Mouse (Mus musculus) heart, adult 8-10 months (tissue): ENCODE results near the gene Bcl2l2. TPM values are rescaled to one million over a fixed set of nuclear protein-coding genes. Genes with fewer than 3 reads are reported as not detected.

Experiments used
- DNase-seq: peaks from one replicate; pipeline ENCODE4 v3.0.0; 2022; ENCODE audit warnings: low spot score
- total RNA-seq, 4 experiments: library from RNA; stranded (reverse); gene quantifications; 2 replicates each; pipeline ENCODE4 v1.2.4; 2022

Bcl2l2 gene
- total RNA-seq, 4 experiments from 2014 or later: 44.7 to 52.4 (median 45.5) TPM

DNA sequence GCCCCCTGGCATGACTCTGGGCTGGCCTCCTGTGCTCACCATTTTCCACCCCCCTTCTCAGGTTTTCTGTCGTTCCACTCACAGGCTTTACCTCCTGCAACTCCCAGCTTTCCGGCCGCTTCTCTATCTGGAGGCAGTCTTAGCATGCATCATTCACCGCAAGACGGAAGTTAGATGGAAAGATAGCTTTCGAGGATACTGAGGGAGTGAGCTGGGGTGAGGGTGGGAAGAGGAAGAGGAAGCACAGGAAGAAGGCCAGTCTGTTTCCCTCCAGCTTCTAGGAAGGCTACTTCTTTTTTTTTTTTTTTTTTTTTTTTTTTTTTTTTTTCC is 53.6 kb downstream of the Bcl2l2 start:
- DNase-seq: no peak

DNA sequence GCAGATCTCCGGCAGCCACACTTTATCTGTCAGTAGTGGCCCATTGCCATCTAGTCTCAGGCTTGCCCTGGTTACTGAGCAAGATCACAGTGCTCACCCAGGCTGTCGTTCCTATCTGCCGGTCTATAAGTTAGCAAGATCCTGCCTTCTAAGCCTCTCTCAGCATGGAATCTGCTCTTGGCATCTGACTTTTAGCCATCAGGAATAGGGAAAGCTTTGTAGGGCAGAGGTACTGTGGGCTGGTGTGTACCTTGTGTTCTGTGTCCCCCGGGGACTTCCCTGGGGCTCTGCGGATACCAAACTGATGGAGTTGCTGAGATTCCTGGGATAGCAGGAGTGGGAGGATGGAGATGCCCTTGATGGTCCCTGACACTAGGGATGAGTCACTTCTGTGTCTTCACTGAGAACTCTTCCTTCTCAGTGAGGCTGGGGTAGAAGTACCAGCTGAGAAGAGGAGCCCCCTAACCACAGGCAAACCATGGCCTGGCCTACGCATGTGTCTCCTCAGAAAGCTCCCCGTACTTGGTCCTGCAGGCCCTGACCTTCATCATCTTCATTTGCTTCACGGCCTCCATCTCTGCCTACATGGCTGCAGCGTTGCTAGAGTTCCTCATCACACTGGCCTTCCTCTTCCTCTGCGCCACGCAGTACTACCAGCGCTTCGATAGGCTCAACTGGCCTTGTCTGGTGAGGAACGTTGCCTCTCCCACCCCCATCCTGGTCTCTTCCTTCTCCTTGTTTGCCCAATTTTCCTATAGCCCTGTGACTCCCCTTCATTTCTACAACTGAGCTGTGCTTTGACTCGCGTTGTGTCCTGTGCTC is 54.4 kb downstream of the Bcl2l2 start:
- DNase-seq: no peak

Other genes with a start within 250 kb of the Bcl2l2 start
- not detected for gene Gm17606, start 242.4 kb upstream of the Bcl2l2 start, total RNA-seq
- under 1 TPM; 0.08 to 0.57 (median 0.12) TPM for gene Cdh24, start 242.0 kb upstream of the Bcl2l2 start, total RNA-seq
- gene 1700123O20Rik, start 197.2 kb upstream of the Bcl2l2 start, total RNA-seq: 10 to 100 TPM; 12.9 to 15.3 (median 13.3) TPM
- gene Acin1, start 196.4 kb upstream of the Bcl2l2 start, total RNA-seq: 10 to 100 TPM; 63.8 to 81.1 (median 74.3) TPM
- not detected for gene Gm29776, start 184.5 kb upstream of the Bcl2l2 start, total RNA-seq
- gene Cebpe, start 171.2 kb upstream of the Bcl2l2 start, total RNA-seq: not detected
- gene Slc7a8, start 101.4 kb upstream of the Bcl2l2 start, total RNA-seq: 1 to 10 TPM; 1.5 to 2.3 (median 2.0) TPM
- gene Rnf212b, start 69.2 kb upstream of the Bcl2l2 start, total RNA-seq: under 1 TPM in 3 of 4 experiments, not detected in 1; 0.25 to 0.49 (median 0.38) TPM
- gene Homez, start 12.4 kb upstream of the Bcl2l2 start, total RNA-seq: 1 to 10 TPM; 6.4 to 9.8 (median 7.5) TPM
- gene Ppp1r3e, start 5.8 kb upstream of the Bcl2l2 start, total RNA-seq: 1 to 10 TPM; 2.9 to 4.2 (median 3.3) TPM
- gene Gm20521, start 64 bp downstream of the Bcl2l2 start, total RNA-seq: 10 to 100 TPM in 1 of 4 experiments, 1 to 10 TPM in 3; 3.4 to 11.8 (median 7.9) TPM
- 10 to 100 TPM; 37.3 to 54.4 (median 50.2) TPM for gene Pabpn1, start 9.1 kb downstream of the Bcl2l2 start, total RNA-seq
- 1 to 10 TPM; 1.7 to 3.6 (median 2.6) TPM for gene Slc22a17, start 29.8 kb downstream of the Bcl2l2 start, total RNA-seq
- gene Efs, start 42.7 kb downstream of the Bcl2l2 start, total RNA-seq: 1 to 10 TPM; 1.6 to 2.6 (median 2.2) TPM
- gene Il25, start 49.3 kb downstream of the Bcl2l2 start, total RNA-seq: not detected
- gene Cmtm5, start 52.9 kb downstream of the Bcl2l2 start, total RNA-seq: 1 to 10 TPM in 1 of 4 experiments, under 1 TPM in 1, not detected in 2; 0.41 to 1.2 TPM
- gene Myh6, start 83.5 kb downstream of the Bcl2l2 start, total RNA-seq: over 10,000 TPM; 18,156 to 23,973 (median 22,335) TPM
- gene Gm17428, start 93.6 kb downstream of the Bcl2l2 start, total RNA-seq: not detected
- gene Myh7, start 111.2 kb downstream of the Bcl2l2 start, total RNA-seq: 1,000 to 10,000 TPM; 1,453 to 2,519 (median 2,136) TPM
- gene Ngdn, start 132.1 kb downstream of the Bcl2l2 start, total RNA-seq: 10 to 100 TPM; 22.3 to 31.5 (median 25.9) TPM
- gene Zfhx2, start 208.9 kb downstream of the Bcl2l2 start, total RNA-seq: 1 to 10 TPM; 4.8 to 5.6 (median 4.9) TPM
- 10 to 100 TPM; 11.5 to 17.0 (median 14.0) TPM for gene Thtpa, start 211.4 kb downstream of the Bcl2l2 start, total RNA-seq
- 1 to 10 TPM; 2.7 to 4.5 (median 4.1) TPM for gene Ap1g2, start 223.2 kb downstream of the Bcl2l2 start, total RNA-seq
- under 1 TPM in 3 of 4 experiments, not detected in 1; 0.09 to 0.17 (median 0.09) TPM for gene Jph4, start 233.6 kb downstream of the Bcl2l2 start, total RNA-seq